Mouse (Mus musculus) kidney, postnatal 36 days (tissue): Measurements from ENCODE around the gene Smim8.
"Not testable (repeated sequence)": the region's sequence is repeated elsewhere in the genome, so short reads cannot be mapped to it uniquely, and the experiment has no call there.

Experiments used
- DNase-seq, 2 experiments: peaks; one replicate each; pipeline ENCODE4 v3.0.0; 2021 to 2022; ENCODE audit warnings: mixed read lengths in 2 of 2

Gene Smim8

DNA sequence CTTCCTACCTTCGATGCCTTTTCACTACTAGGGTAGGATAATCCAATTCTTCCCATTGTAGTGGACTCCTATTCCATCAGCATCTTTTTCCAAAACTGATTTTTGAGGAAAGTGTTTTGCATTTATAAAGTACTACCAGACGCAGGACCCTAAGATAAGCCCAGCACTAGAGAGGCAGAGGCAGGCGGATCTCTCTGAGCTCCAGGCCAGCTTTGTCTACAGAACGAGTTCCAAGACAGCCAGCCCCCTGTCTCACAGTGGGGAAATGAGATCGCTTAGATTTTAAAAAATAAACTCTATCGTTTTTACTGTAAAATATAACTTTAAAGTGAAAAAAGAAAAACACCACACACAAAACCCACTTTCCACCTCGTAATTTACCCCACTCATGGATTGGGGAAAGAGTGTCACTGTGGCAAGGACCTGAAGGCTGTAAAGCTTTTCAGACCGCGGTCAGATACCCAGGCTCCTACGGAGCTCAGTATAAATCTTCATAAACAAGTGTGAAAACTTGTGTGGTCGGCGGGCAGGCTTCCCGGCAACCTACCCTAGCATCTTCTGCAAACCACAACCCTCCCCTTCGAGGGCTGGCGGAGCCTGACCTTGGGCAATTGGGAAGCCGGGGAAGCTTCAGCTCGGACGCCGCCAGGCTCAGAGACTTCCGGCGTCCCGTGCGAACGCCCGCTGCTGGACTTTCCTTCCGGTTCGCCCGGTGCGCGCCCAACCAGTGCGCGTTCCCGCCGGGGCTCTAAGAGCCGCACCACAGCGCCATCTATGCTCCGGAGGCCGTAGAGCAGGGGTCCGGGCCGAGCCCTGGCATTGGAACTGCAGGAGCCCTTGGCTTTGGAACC, at the start of gene Smim8:
Smim8 (minus strand) TSS at position 747 of the 851 bp plus-strand sequence.
- DNase-seq, result peak; percentile 92 to 97

DNA sequence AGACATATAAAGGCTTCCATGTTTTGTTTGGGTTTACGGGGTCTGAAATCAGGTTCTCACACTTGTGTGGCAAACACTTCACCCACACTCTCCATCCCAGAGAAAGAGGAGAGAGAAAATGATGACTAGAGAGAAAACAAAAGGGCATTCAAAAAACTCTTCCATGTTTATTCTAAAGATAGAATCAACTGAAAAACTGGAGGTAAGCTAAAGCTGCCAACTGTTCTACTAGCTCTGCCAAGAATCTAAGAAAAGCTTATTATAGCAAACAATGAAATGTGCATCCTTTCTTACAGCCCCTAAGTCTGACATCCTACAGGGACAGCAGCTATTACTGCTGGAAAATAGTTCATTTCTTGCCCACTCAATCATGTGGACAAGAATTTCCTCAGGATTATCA, 45.7 kb upstream of the Smim8 start:
- no peak for DNase-seq

DNA sequence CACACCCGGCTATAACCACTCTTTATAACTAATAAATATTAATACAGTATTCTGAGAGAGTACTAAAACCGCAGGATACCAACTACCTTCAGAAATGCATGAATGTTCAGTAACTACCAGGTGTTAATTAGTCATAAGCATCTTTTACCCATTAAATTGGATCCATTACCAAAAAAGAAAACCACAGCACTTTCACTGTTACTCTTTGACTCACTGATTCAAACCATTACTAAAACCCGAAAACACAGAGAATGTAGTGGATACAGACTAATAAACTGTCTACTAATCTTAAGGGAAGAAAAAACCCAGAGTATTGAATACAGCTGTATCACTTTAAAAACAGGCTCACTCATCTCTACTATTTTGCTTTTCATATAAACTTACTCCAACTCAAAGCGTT, 41.7 kb upstream of the Smim8 start:
- DNase-seq, result no peak

DNA sequence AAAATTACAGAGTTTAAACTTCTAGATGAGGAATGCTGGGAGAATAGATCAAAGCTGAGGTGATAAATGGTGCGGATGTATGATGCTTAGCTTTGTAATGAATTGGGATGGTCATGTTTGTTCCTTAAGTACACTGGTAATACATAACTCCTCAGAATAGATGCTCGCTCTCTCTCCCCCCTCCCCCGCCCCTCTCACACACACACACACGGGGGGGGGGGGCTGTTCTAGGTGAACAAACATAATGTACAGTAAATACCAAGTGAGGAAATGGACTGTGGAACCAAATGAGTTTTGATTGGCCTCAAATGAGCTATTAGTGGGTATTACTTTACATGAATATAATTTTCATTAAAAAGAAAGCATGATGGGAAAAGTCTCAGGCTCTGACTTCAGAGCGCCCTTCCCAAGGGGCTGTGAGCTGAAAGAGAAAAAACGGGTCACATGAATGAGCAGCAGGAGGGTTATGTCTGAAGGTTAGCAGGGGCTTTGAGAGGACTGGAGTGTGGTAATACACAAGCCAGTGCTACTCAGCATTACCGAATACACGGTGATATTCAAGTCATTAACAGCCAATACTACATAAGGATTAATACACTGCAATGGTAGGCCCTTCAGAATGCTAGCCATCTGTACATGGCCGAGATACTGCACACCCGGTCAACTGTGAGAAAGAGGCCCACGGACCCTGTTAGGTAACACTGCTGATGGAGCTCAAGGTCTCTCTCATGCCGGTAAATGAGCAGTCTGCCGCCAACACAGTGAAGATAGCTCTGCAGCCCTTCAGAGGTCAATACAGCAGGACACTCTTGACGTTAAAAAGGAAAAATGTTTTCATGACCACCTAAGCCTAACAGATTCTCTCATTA, 23.2 kb upstream of the Smim8 start:
- no peak for DNase-seq

DNA sequence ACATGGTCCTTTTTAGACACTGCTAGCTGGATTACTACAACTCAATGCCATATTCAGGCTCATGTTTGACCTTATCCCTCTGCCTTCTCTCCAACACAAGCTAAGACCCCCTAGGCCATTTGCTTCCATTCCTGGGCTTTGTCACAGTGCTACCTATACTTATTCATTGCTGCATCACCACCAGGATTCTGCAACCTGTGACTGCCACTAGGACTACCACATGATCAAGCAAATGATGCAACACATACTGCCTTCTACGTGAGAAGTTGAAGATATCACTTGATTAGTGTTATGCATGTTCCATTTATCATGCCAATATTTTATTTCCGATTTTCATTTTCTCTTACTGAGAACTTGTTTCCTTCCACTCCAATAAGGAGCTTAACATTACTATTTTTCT, 19.8 kb upstream of the Smim8 start:
- DNase-seq, result no peak

DNA sequence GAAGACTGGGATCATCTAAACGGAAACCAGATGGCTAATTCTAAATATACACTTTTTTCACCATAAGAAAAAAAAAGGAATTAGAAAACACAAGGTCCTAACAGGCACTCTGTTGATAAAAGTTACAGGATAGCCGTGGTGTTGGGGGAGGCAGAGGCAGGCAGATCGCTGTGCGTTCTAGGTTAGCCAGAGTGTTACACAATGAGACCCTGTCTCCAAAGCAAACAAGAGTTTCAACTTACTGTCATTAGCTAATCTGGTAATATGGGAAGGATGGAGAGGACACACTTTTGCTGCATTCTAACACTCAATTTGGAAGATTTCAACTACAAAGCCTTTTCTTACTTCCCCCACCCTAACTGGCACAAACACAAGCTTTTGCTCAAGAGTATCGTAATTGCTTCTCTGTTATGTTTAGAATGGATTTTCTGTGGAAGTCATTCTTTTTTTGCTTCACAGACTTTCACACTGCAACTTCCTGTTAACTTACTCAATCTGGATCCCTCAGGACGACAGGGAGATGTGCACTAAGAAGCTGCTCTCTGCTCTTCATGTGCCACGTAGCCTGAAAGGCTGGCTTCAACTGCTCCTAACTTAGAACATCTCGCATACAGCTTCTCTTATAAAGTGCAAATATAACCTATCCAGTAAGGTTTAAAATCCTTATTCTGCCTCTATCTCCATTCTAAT, 19.2 kb upstream of the Smim8 start:
- DNase-seq, result no peak

DNA sequence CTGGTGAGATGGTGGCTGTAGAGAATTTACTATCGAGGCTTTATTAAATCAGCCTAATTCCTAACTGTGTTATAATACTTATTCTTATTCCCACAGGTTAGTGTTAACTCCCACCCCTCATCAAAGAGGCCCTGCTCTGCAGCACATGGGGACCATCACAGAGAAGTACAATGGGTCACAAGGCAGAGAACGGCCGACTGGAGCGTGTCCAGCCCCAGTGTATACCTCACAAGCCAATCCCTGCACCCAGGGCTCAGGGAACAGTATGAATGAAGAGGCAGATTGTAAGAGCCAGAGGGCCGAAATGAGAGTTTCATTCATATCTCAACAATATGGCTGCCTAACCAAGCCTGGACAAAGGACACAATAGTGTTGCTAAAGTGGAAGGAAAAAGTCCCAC, 18.1 kb upstream of the Smim8 start:
- no peak for DNase-seq

DNA sequence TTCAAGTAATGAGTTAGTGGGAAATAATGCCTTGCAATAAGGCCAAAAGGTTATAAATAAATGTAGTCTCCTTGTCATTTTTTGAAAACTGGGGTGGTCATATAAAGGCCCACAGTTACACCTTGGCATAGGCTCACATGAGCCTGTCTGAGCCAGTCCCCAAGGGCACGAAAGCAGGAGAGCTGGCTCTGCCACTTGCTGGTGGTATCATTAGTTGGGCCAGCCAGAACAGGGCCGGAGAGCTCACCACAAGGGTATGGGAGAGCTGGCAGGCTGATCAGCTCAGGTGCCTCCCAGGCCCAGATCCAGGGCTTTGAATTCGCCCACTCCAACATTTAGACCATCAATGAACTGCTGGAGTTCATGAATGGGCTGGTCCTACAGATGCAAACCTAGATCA, 8.3 kb upstream of the Smim8 start:
- DNase-seq, result peak; percentile 28 to 35

DNA sequence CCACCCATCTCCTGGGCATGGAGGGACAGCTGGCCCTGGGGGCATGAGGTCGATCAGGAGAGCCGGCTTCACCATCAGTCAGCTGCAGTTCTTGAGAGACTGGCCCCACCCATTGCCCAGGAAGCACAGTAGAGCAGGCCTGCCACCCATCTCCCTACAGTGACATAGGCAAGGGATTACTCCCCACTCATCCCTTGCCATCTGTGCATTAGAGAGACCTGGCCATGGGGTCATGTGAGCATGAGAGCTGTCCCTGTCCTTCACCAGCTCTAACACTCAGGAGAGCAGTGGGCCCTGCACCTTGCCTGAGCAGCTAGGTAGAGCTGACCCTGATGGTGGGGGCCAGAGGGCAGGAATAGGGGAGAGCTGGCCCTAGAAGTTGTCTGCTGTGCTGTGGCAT, 7.4 kb upstream of the Smim8 start:
- DNase-seq, result no peak

DNA sequence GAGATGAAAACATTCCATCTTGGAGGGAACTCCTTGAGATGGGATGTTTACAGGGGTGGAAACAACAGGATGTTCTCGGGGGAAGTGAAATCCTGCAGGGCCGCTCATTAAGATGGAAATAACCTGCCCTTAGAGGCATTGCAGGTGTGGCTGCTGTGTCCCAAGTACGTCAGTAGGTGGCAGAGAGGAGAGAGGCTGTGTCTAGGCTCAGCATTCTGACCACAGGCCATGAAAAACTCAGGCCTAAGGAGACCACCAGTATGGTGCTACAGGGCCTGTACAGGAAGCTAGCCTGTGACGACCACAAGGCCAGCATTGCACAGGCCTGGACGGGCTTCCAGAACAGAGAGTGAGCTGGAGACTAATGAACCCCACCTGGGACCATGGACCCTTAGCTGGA, 6.6 kb upstream of the Smim8 start:
- peak in 1 of 2 experiments; percentile 31 for DNase-seq

DNA sequence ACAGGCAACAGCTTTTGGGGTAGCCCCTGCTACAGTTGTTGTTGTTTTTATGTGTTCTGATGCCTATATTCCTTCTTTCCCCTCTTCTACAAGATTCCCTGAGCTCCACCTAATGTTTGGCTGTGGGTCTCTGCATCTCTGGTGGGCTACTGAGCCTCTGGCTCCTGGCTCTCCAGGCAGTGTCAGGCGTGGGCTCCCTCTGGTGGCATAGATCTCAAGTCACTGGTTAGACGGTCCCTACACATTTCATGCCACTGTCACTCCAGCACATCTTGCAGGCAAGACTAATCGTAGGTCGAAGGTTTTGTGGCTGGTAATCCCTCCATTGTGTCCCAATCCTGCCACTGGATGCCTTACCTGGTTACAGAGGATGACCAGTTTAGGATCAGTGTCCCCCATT, 4.5 kb upstream of the Smim8 start:
- peak in 1 of 2 experiments; percentile 41 for DNase-seq

DNA sequence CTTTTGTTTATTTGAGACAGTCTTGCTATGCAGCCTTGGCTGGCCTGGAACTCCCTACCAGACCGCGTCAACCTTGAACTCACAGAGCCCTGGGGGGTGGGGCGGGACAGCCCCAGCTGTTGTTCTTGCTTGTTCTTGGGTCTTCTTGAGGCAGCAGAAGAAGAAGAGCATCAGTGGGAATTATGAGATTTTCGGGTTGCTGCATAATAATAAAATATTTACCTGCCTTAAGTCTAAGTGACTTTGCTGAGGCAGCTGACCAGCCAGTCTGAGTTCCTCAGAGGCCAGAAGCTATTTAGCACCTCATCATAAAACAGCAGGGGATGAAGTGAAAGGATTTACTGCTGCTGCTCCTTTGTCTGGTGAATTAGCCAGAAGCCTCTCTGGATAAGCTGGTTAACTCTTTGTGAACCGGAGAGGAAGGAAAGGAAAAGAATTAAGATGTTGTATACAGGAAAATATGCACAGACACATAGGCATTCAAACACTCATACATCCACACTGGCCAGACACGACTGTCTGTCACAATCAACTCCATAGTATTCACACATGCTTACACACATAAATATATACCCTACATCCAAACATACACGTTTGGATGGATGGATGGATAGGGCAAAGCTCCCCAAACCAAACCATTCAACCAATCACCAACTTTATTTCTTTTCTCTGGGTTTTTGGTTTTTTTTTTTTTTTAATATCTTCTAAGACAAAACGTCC, 6.4 kb downstream of the Smim8 start:
- DNase-seq, result no peak

DNA sequence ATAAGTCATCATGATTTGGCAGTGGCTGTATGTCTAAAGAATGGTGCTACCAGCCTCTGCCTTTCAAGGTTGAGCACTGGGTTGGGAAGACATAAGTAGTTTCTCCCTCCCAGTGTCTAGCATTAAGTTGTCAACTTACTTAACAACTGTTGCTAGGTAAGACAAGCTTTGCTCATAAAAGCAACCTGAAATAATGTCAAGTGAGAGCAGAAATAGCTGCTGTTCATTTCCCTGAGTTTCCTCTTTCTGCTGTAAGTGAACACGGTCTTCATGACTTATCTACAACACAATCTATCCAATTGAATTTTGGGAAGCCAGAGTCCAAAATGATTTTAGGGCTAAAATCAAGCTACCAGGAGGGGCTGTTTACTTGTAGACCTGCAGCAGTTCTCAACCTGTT, 22.1 kb downstream of the Smim8 start, which contains the start of gene Gm136:
Gm136 (minus strand) TSS at position 101 of the 400 bp plus-strand sequence.
- no peak for DNase-seq

DNA sequence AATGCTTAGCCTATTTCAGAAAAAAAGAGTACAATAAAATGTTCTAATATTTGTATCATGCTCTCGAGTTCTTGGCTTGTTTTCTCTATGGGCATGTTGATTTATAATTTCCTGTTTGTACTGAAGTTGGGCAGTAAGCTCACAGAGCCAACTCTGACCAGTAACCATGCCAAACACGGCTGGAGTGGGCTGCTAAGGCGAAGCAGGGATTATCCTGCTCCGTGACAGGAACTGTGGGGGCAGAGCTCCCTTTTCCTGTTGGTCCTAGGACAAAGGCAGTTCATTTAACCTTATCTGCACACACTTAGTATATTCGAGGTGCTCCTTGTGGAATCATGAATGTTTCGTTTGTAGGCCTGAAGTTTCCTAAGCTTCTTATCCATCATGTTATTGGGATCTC, 29.0 kb downstream of the Smim8 start:
- peak; percentile 35 to 47 for DNase-seq

DNA sequence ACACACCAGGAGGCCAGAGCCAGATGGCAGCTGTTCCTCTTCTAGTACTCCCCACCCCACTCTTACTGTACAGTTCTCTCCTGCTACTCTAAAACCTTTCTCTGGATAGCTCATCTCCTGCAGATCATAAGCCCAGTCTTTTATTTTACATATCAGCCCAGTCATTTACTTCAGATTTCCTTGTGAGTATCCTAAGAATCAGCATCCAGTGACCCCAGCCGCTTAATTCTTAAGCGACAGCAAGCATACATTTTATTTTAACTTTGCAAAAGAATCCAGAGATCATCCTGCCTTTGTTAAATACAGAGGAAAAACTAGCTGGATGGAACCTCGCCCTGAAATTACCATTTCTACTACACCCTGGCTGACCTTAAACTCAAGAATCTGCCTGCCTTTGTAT, 43.8 kb downstream of the Smim8 start:
- no peak for DNase-seq

DNA sequence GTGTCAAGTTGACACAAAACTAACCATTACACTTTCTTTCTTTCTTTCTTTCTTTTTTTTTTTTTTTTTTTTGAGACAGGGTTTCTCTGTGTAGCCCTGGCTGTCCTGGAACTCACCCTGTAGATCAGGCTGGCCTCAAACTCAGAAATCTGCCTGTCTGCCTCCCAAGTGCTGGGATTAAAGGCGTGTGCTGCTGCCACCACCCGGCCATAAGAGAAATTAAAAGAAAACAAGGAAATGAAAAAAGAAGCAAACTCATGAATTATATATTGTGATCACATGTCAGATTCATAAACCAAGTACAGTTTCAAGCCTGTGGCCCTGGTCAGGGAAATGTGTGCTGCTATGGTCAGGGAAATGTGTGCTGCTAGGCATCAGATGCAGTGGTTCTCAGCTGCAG, 44.8 kb downstream of the Smim8 start:
- DNase-seq, result peak in 1 of 2 experiments; percentile 5

DNA sequence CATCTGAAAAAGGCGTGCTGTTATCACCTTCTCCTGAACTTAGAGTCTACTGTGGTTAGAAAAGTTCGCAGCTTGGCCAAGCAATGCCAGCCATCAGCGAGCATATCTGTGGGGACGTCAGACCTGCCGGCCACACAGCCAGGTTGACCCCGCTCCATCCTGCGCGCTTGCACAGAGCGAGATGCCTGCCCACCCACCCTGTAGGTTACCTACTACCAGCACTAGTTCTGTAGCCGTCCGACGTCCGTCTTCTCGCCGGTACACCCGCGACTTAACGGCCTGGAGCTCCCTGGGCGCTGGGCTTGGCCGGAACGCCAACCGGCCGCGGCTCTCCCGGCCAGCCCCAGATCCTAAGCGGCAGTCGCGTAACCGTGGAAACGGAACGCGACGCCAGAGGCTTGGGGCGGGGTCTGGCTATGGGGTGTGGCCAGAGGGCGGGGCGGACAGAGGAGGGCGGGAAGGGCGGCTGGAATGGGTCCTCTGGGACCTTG, 48.3 kb downstream of the Smim8 start, which contains the start of gene Cfap206:
Cfap206 (minus strand) TSS at position 356 of the 491 bp plus-strand sequence.
- peak; percentile 73 to 89 for DNase-seq

DNA sequence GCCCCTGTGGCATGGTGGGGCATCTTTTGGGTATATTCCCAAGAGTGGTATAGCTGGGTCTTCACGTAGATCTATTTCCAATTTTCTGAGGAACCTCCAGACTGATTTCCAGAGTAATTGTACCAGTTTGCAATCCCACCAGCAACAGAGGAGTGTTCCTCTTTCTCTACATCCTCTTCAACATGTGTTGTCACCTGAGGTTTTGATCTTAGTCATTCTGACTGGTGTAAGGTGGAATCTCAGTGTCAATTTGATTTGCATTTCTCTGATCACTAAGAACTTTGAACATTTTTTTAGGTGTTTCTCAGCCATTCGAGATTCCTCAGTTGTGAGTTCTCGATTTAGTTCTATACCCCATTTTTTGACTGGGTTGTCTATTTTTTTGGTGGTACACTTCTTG, 52.5 kb downstream of the Smim8 start:
- not testable (repeated sequence) for DNase-seq

DNA sequence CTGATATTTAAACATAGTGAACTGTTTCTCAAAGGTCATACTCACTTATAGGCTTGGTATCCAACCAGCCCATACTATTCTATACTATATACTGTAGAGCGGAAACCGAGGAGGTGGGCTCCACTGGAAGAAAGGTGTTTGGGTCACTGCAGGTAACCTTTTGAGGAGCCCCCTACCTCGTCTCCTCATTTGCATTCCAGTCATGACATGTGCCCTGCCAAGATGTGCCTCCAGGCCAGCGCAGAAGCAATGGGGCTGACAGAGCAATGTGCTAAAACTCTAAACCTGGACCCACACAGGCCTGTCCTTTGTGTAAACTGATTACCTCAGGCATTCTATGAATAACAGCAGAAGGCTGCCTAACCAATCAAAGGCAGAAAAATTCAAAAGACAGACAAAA, 53.9 kb downstream of the Smim8 start:
- no peak for DNase-seq

DNA sequence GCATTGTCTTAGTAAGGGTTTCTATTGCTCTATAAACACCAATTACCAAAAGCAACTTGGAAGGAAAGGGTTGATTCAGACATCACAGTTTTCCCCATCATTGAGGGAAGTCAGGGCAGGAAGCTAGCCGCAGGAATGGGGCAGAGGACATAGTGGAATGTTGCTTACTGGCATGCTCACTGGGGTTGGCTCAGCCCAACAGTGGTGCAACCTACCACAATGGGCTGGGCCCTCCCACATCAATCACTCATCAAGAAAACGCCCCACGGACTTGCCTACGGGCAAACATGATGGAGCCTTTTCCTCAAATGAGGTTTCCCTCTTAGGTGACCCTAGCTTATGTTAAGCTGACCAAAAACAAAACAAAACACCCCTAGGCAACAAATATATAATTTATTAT, 55.0 kb downstream of the Smim8 start:
- no peak for DNase-seq

DNA sequence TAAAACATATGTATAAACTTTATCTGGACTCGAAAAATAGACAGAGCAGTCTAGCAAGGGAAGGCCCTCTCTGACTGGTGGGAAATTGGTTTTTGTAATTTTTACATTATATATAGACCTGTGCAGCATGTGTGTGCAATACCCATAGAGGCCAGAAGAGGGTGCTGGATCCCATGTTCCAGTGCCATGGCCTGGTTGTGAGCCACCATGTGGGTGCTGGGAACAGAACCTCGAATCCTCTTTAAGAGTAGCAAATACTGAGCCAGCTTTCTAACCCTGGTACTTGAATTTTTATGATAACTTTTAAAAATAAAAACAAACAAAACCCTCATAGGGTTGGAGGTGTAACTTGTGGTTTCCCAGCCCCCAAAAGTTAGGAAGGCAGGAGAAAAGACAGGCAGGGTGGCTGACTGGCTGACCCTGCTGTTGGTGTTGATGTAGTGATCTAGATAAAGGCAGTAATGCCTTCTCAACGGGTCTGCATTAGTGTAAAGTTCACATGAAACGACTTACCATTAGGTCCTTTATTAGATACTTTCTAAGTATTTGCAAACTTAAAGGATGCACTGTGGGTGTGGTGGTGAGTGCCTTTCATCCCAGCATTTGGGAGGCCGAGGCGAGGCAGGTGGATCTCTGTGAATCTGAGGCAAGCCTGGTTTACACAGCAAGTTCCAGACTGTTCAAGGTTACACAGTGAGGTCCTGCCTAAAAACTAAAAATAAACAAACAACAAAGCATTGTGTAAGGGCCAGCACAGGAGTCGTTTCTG, 57.9 kb downstream of the Smim8 start:
- no peak for DNase-seq
